Mouse (Mus musculus): ENCODE data around the gene BC048507. TPM values are rescaled to one million over a fixed set of nuclear protein-coding genes. Genes with fewer than 3 reads are reported as not detected.

The BC048507 gene
- polyA plus RNA-seq, 1 experiment from 2014 or later = not detected

DNA sequence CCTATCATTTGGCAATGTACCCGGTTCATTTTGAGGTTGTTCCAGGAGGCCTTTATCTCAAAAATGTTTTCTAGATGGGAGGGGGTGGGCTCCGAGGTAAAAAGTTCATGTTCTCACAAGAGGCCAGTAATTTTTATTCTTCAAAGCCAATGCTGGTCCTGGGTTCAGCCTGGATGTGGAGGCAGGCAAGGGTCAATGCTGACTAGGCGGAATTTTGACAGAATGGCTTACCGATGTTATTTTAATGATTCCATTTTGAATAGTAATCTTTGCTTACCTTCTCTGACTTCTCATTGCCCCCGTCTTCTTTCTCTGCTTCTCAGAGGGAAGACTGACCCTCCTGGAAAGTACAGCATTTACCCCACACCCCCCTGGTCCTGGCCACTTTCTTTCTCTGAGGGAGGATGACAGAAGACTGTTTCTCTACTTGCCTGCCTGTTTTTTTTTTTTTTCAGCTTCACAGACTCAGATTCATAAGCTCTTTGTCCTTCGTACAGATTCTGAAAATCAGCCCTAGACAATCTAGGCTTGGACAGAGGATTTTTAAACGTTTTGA lies 13.7 kb downstream of the BC048507 start:
- no peaks in the 10 kb centered on the region for H3K27me3 ChIP-seq (ENCODE audit: control insufficient read depth, insufficient read depth, low read length)
- H3K27ac ChIP-seq (replicated peaks; ENCODE audit: low read depth, low read length) = no peak overlapping the region
- ATAC-seq (ENCODE audit: insufficient number of reproducible peaks, low FRiP score, low TSS enrichment, low read depth) (no peak), DNase-seq (ENCODE audit: low spot score) (no peak)
- H3K4me3 ChIP-seq (ENCODE audit: low read depth, low read length) = no peak overlapping the region
- no peaks in the 10 kb centered on the region for H3K36me3 ChIP-seq (ENCODE audit: control insufficient read depth, insufficient read depth, low read length)
- no peaks in the 10 kb centered on the region for H3K9me3 ChIP-seq (ENCODE audit: control insufficient read depth, low read length)
- no peaks in the 10 kb centered on the region for H3K4me1 ChIP-seq (ENCODE audit: control insufficient read depth, insufficient read depth, low read length)
- no peak overlapping the region for H3K4me2 ChIP-seq (ENCODE audit: low read depth, severe bottlenecking)
- 77% methylated on average over 6 of the region's 7 CpGs for WGBS
- H3K9ac ChIP-seq (ENCODE audit: low read length) = no peak overlapping the region

DNA sequence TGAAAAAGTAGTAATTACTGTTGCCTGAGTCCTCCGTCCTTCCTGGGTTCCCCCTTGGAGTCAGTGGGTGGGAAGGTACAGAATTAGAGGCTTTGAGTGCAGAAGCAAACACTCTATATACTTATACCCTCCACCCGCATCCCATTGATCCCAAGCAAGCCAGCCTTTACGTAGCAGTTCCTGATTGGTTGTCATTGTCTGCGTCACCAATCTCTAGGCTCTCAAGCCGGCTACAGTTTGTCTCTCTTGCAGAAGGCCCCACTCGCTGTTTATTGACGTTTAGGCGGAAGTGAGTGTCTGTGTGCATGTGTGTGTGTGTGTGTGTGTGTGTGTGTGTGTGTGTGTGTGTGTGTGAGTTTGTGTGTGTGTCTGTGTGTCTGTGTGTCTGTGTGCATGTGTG lies 20.8 kb downstream of the BC048507 start:
- H3K9me3 ChIP-seq (ENCODE audit: control insufficient read depth, low read length) = peaks cover 4% of the 10 kb centered on the region; the same call in 1 of the 2 replicates
- H3K4me2 ChIP-seq (ENCODE audit: low read depth, severe bottlenecking) = no peak overlapping the region
- no peaks in the 10 kb centered on the region for H3K27me3 ChIP-seq (ENCODE audit: control insufficient read depth, insufficient read depth, low read length)
- ATAC-seq (ENCODE audit: insufficient number of reproducible peaks, low FRiP score, low TSS enrichment, low read depth) (no peak), DNase-seq (ENCODE audit: low spot score) (no peak)
- no peak overlapping the region for H3K9ac ChIP-seq (ENCODE audit: low read length)
- H3K4me1 ChIP-seq (ENCODE audit: control insufficient read depth, insufficient read depth, low read length) = no peaks in the 10 kb centered on the region
- H3K27ac ChIP-seq (replicated peaks; ENCODE audit: low read depth, low read length) = no peak overlapping the region
- H3K36me3 ChIP-seq (ENCODE audit: control insufficient read depth, insufficient read depth, low read length) = no peaks in the 10 kb centered on the region
- H3K4me3 ChIP-seq (ENCODE audit: low read depth, low read length) = no peak overlapping the region
- 90% methylated on average over 8 of the region's 8 CpGs for WGBS

DNA sequence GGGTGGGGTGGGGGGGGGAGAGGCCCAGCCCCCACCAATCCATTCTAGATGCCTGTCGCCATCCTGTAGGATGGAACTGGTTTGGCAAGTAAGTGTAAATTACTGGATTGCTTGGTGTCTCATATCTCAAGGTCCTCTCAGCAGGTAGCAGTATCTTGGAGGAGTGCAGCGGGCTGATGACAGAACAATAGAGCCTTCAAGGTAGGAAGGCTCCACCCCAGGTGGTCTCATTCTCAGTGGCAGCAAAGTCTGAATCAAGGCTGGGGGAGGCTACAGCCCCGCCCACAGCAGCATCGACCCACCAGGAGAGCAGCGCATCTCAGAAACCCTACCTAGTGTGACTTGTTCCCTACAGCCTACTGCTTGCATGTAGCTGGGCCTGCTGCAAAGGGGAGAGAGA lies 46.6 kb downstream of the BC048507 start:
- peaks cover 9% of the 10 kb centered on the region for H3K9me3 ChIP-seq (ENCODE audit: control insufficient read depth, low read length)
- H3K4me3 ChIP-seq (ENCODE audit: low read depth, low read length) = no peak overlapping the region
- ATAC-seq (ENCODE audit: insufficient number of reproducible peaks, low FRiP score, low TSS enrichment, low read depth) = no peak
- H3K27me3 ChIP-seq (ENCODE audit: control insufficient read depth, insufficient read depth, low read length) = no peaks in the 10 kb centered on the region
- H3K4me2 ChIP-seq (ENCODE audit: low read depth, severe bottlenecking) = no peak overlapping the region
- no peak for DNase-seq (ENCODE audit: low spot score)
- 42% methylated on average over 5 of the region's 5 CpGs for WGBS
- no peaks in the 10 kb centered on the region for H3K36me3 ChIP-seq (ENCODE audit: control insufficient read depth, insufficient read depth, low read length)
- H3K4me1 ChIP-seq (ENCODE audit: control insufficient read depth, insufficient read depth, low read length) = no peaks in the 10 kb centered on the region
- no peak overlapping the region for H3K9ac ChIP-seq (ENCODE audit: low read length)
- no peak overlapping the region for H3K27ac ChIP-seq (replicated peaks; ENCODE audit: low read depth, low read length)

Other genes starting within 250 kb of the BC048507 start
- not detected in 2 replicates for gene Gm49345, start 225.6 kb upstream of the BC048507 start, polyA plus RNA-seq (2014; fragmentation: Nextera tagmentation; extraction: Ambion mirVana)
- gene Zfp729a, start 225.5 kb upstream of the BC048507 start, polyA plus RNA-seq (2014; fragmentation: Nextera tagmentation; extraction: Ambion mirVana) = 2.7 and 3.7 TPM in 2 replicates
- gene Zfp738, start 176.3 kb upstream of the BC048507 start, polyA plus RNA-seq (2014; fragmentation: Nextera tagmentation; extraction: Ambion mirVana) = 14.0 and 14.2 TPM in 2 replicates
- 4.0 and 4.7 TPM in 2 replicates for gene Zfp65, start 134.2 kb upstream of the BC048507 start, polyA plus RNA-seq (2014; fragmentation: Nextera tagmentation; extraction: Ambion mirVana)
- 5.4 and 7.2 TPM in 2 replicates for gene Zfp85, start 108.1 kb upstream of the BC048507 start, polyA plus RNA-seq (2014; fragmentation: Nextera tagmentation; extraction: Ambion mirVana)
- gene Zfp493, start 83.6 kb upstream of the BC048507 start, polyA plus RNA-seq (2014; fragmentation: Nextera tagmentation; extraction: Ambion mirVana) = 2.8 and 3.1 TPM in 2 replicates
- gene Zfp273, start 49.6 kb upstream of the BC048507 start, polyA plus RNA-seq (2014; fragmentation: Nextera tagmentation; extraction: Ambion mirVana) = 7.5 and 8.0 TPM in 2 replicates
- gene Gm10037, start 32.2 kb upstream of the BC048507 start, polyA plus RNA-seq (2014; fragmentation: Nextera tagmentation; extraction: Ambion mirVana) = 2.7 and 2.9 TPM in 2 replicates

All from limb, embryonic 11.5 days (tissue).